Mouse (Mus musculus) liver, embryonic 11.5 days (tissue): ENCODE data around the gene 4931409K22Rik. TPM values are rescaled to one million over a fixed set of nuclear protein-coding genes. Genes with fewer than 3 reads are reported as not detected.

Source experiments
- ATAC-seq: fragments of 200-750 bp; cut with Nextera tagmentation; replicated peaks from 2 replicates; pipeline ENCODE4 v1.8.0; 2017; ENCODE audit warnings: moderate number of reproducible peaks, mild to moderate bottlenecking, moderate TSS enrichment, moderate library complexity; ENCODE audit not compliant: low FRiP score
- DNase-seq: peaks from one replicate; pipeline ENCODE4 v3.0.0-alpha.2; 2017; ENCODE audit warnings: low spot score
- H3K27ac ChIP-seq: fragments of 300-500 bp; sonication (generic); 2 replicates; pipeline ENCODE4 v1.5.1; 2014; ENCODE audit warnings: mild to moderate bottlenecking, low read depth, low read length, control low read depth
- H3K27me3 ChIP-seq: fragments of 300-500 bp; sonication (generic); replicated peaks from 2 replicates; pipeline ENCODE4 v1.6.1; 2014; ENCODE audit warnings: low read length, mixed read lengths; ENCODE audit not compliant: control insufficient read depth, insufficient read depth
- H3K36me3 ChIP-seq: fragments of 300-500 bp; sonication (generic); 2 replicates; pipeline ENCODE4 v1.6.1; 2014; ENCODE audit warnings: mild to moderate bottlenecking, low read length, moderate library complexity, mixed read lengths; ENCODE audit not compliant: control insufficient read depth, insufficient read depth
- H3K4me1 ChIP-seq: fragments of 300-500 bp; sonication (generic); replicated peaks from 2 replicates; pipeline ENCODE4 v1.6.1; 2014; ENCODE audit warnings: low read length, mixed read lengths; ENCODE audit not compliant: control insufficient read depth, insufficient read depth
- H3K4me2 ChIP-seq: fragments of 300-500 bp; sonication (generic); 2 replicates; pipeline ENCODE4 v1.6.1; 2014; ENCODE audit warnings: mild to moderate bottlenecking, control low read depth, moderate library complexity
- H3K4me3 ChIP-seq: fragments of 300-500 bp; sonication (generic); 2 replicates; pipeline ENCODE4 v1.5.1; 2014; ENCODE audit warnings: low read depth, low read length, control low read depth
- H3K9ac ChIP-seq: fragments of 300-500 bp; sonication (generic); 2 replicates; pipeline ENCODE4 v1.6.1; 2014; ENCODE audit warnings: low read depth, low read length, control low read depth
- H3K9me3 ChIP-seq: fragments of 300-500 bp; sonication (generic); 2 replicates; pipeline ENCODE4 v1.6.1; 2016; ENCODE audit warnings: low read length, inconsistent platforms, mixed read lengths; ENCODE audit not compliant: control insufficient read depth
- WGBS: fragments of 180-500 bp; shearing (Covaris S2); extraction: QIAGEN DNeasy Blood & Tissue Kit; methylation state at CpG from one replicate; pipeline ENCODE4 v1.1.7; 2014; 5-methylcytosine and 5-hydroxymethylcytosine counted together
- polyA plus RNA-seq: library from polyadenylated mRNA; unstranded; fragments of >200 nt; fragmentation: Nextera tagmentation; extraction: Ambion mirVana; gene quantifications from 2 replicates; pipeline ENCODE4 v1.2.1, GENCODE M21; 2014

The 4931409K22Rik gene
- polyA plus RNA-seq, 1 experiment from 2014 or later: 0.18 TPM

DNA sequence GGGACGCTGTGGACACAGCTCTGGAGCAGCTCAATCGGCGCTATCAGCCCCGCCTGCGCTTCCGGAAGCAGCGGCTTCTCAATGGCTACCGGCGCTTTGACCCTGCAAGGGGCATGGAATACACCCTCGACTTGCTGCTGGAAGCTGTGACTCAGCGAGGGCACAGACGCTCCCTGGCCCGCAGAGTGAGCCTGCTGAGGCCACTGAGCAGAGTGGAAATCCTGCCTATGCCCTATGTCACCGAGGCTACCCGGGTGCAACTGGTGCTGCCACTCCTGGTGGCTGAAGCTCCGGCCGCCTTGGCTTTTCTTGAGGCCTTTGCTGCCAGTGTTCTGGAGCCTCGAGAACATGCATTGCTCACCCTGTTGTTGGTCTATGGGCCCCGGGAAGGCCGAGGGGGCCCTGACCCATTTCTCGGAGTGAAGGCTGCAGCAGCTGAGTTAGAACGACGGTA is 34.7 kb upstream of the 4931409K22Rik start:
- WGBS: 23% methylated on average over 23 of the region's 23 CpGs
- H3K27ac ChIP-seq: no peak overlapping the region
- H3K27me3 ChIP-seq: peaks cover 4% of the 10 kb centered on the region
- peak overlapping the region; percentile 44 for H3K9ac ChIP-seq
- H3K36me3 ChIP-seq: peaks cover 14% of the 10 kb centered on the region; the same call in 1 of the 2 replicates
- peak; percentile 12; the same call in 1 of the 2 replicates for ATAC-seq
- H3K4me2 ChIP-seq: peak overlapping the region; percentile 62
- DNase-seq: no peak
- H3K4me1 ChIP-seq: peaks cover 33% of the 10 kb centered on the region
- peak overlapping the region; percentile 25 for H3K4me3 ChIP-seq
- no peaks in the 10 kb centered on the region for H3K9me3 ChIP-seq

DNA sequence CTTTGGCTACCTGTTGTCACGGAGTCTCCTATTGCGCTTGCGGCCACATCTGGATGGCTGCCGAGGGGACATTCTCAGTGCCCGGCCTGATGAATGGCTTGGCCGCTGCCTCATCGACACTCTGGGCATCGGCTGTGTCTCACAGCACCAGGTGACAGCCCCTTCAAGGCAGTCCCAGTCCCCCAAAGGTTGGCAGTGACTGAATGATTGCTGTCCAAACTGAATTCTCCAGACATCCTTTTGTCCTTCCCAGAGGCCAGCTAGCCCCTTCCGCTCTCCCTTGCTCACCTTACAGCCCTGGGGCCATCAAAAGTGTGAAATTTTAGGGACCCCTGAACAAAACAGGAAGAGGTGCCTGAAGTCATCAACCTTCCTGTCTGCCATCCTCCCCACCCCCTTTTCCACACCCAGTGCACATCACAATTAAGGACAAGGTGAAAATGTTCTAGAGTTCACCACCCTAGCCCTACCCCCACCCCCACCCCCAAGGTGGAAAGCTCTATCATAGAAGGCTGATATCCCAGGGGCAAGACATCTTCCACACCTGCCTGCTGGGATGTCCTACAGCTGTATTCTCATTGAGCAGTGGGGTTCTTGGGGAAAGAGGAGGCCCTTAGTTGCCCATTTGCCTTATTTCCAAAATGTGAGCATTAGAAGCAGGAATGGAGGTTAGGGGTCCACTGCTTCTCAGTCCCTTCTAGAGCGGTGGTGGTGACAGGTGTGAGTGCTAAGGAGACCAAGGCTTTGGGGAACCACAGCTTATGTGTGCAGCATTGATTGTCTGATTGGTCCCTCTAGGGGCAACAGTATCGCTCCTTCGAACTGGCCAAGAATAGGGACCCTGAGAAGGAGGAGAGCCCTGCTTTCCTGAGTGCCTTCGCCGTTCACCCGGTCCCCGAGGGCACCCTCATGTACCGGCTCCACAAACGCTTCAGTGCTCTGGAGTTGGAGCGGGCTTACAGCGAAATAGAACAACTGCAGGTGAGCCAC is 33.2 kb upstream of the 4931409K22Rik start:
- 0 out of 2 replicates have a peak overlapping the region, but pooled peaks have one; percentile 5 for H3K4me3 ChIP-seq
- no peak overlapping the region for H3K27ac ChIP-seq
- H3K9ac ChIP-seq: no peak overlapping the region
- DNase-seq (no peak), ATAC-seq (no peak)
- H3K27me3 ChIP-seq: peaks cover 4% of the 10 kb centered on the region; the same call in 1 of the 2 replicates
- no peak overlapping the region for H3K4me2 ChIP-seq
- peaks cover 13% of the 10 kb centered on the region; the same call in 1 of the 2 replicates for H3K36me3 ChIP-seq
- 87% methylated on average over 20 of the region's 20 CpGs for WGBS
- no peaks in the 10 kb centered on the region for H3K9me3 ChIP-seq
- peaks cover 38% of the 10 kb centered on the region for H3K4me1 ChIP-seq

DNA sequence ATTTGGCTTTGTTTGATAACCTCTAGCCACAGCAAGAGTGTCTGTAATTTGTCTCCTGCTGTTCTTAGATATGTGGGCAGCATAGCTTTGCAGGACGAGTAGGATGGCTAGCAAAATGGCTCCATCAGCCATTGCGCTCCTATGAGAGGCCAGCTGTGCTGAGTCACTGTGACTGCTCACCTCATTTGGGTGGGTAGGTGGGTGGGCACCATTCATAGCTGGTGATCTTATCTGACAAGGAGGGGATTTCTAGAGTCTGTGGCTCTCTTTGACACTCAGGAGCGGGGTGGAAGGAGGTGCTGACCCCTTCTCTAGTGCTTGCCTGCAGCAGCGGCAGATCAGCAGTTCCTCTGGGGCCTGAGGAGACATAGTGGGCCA is 30.6 kb upstream of the 4931409K22Rik start:
- peak; percentile 61 for ATAC-seq
- Histone ChIP-seq H3K27ac (peak overlapping the region; percentile 58), H3K4me2 (peak overlapping the region; percentile 86), H3K9me3 (no peaks in the 10 kb centered on the region), H3K36me3 (0 out of 2 replicates have a peak, but pooled peaks cover 9% of the 10 kb centered on the region), H3K27me3 (no peaks in the 10 kb centered on the region; the same call in 1 of the 2 replicates), H3K4me3 (peak overlapping the region; percentile 70), H3K4me1 (peaks cover 33% of the 10 kb centered on the region), H3K9ac (peak overlapping the region; percentile 70)
- 20% methylated on average over 4 of the region's 4 CpGs for WGBS
- no peak for DNase-seq

DNA sequence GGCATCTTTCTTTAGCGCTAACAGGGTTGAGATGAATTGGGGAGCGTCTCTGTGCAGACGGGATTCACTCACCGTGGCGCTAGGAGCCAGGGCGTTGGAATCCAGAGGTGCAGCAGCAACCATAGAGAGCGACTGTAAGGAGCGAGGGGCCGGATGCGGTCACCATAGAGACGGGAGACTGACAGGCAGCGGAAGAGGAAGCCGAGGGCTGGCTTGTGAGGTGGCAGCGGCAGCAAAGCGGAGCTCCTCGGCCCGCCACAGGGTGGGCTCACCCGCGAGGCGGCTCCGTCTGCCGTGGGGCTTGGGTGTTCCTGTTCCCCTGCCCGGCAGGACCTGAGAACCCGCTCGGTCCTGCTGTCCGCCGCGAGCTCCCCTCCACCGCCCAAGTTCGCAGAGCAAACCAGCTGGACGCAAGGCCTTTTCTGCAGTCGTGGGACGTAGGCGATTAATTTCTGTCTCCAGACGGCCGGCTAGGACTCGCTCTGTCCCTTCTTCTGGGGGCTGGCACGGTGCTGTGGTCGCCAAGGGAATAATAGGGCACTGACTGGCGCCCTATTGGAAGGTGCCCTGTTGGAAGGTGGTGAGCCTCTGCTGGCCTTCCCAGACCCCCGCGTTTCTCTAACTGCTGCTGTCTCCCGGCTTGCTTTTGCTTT is 30.1 kb upstream of the 4931409K22Rik start, which contains the start of gene Chpf2:
TSS of gene Chpf2 (plus strand) at position 195 of the 653 bp plus-strand sequence.
- Histone ChIP-seq H3K4me2 (peak within 1 kb of the TSS; percentile 86), H3K4me3 (peak within 1 kb of the TSS; percentile 70)

DNA sequence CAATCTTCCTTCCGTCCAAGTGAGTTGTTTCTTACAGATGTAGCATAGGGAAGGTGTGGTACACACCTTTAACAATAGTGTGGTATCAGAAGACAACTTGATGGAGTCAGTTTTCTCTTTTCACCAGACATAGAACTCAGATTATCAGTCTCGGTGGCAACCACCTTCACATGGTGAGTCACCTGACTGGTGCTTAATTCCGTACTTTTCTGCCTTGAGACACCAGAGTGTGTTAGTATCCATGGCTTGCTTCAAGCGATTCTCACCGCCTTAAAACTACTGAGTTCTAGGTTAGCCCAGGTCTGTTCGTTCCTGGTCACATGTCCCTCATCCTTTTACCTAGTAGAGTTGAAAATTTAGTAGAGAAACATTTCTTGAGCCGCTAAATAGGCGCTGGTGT is 29.5 kb upstream of the 4931409K22Rik start:
- H3K27me3 ChIP-seq: no peaks in the 10 kb centered on the region
- peak overlapping the region; percentile 70 for H3K4me3 ChIP-seq
- H3K4me2 ChIP-seq: peak overlapping the region; percentile 86
- H3K27ac ChIP-seq: peak overlapping the region; percentile 58; the same call in 1 of the 2 replicates
- H3K9me3 ChIP-seq: no peaks in the 10 kb centered on the region
- 14% methylated on average over 8 of the region's 8 CpGs for WGBS
- DNase-seq (no peak), ATAC-seq (no peak)
- peak overlapping the region; percentile 70 for H3K9ac ChIP-seq
- peaks cover 23% of the 10 kb centered on the region for H3K4me1 ChIP-seq
- H3K36me3 ChIP-seq: 0 out of 2 replicates have a peak, but pooled peaks cover 4% of the 10 kb centered on the region

More for the DNA sequence above, 30.1 kb upstream of the 4931409K22Rik start, which contains the start of gene Chpf2:
- Histone ChIP-seq H3K9ac (peak within 1 kb of the TSS; percentile 70), H3K4me1 (peaks cover 28% of the 10 kb centered on the region), H3K27me3 (no peaks in the 10 kb centered on the region), H3K27ac (peak within 1 kb of the TSS; percentile 58), H3K9me3 (no peaks in the 10 kb centered on the region), H3K36me3 (0 out of 2 replicates have a peak, but pooled peaks cover 6% of the 10 kb centered on the region)
- peak; percentile 84 for DNase-seq
- ATAC-seq: peak; percentile 90
- under 1% methylated on average over 43 of the region's 43 CpGs for WGBS

DNA sequence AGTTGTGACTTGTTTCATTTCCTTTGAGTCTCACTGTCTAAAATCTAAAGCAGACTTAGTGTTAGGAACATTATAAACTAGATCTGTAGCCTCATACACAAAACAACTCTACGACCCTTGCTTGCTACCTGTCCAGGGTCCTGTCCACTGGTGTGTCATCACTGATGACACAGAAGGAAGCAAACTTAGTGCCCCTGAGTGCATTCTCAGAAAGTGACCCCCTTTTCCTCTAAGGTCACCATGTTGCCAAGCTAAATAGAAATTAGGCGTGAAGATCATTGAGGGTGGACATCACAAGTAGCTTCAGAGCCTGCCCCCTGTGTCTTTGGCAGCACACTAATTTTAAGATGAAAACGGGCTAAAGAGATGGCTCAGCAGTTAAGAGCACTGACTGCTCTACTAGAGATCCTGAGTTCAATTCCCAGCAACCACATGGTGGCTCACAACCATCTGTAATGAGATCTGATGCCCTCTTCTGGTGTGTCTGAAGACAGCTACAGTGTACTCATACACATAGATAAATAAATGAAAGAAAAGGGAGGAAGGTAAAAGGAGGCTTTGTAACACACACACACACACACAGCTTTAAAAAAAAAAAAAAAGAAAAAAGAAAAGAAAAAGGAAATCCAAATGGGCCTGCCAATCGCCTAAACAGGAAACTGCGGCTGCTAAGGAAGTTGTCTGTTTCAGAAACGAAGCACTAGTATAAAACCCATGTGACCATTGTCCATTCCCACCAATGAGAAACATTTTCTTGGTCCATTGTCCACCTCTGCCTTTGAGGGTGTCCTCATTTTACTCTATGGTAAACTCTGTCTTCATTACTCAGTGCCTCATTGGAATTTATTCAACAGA is 21.7 kb upstream of the 4931409K22Rik start:
- peaks cover 9% of the 10 kb centered on the region for H3K4me1 ChIP-seq
- no peak for DNase-seq
- H3K36me3 ChIP-seq: peaks cover 14% of the 10 kb centered on the region
- ATAC-seq: no peak
- H3K27me3 ChIP-seq: no peaks in the 10 kb centered on the region
- no peaks in the 10 kb centered on the region for H3K9me3 ChIP-seq
- peak overlapping the region; percentile 77 for H3K27ac ChIP-seq
- H3K9ac ChIP-seq: peak overlapping the region; percentile 59
- 41% methylated on average over 6 of the region's 6 CpGs for WGBS
- peak overlapping the region; percentile 70 for H3K4me2 ChIP-seq
- H3K4me3 ChIP-seq: peak overlapping the region; percentile 72

DNA sequence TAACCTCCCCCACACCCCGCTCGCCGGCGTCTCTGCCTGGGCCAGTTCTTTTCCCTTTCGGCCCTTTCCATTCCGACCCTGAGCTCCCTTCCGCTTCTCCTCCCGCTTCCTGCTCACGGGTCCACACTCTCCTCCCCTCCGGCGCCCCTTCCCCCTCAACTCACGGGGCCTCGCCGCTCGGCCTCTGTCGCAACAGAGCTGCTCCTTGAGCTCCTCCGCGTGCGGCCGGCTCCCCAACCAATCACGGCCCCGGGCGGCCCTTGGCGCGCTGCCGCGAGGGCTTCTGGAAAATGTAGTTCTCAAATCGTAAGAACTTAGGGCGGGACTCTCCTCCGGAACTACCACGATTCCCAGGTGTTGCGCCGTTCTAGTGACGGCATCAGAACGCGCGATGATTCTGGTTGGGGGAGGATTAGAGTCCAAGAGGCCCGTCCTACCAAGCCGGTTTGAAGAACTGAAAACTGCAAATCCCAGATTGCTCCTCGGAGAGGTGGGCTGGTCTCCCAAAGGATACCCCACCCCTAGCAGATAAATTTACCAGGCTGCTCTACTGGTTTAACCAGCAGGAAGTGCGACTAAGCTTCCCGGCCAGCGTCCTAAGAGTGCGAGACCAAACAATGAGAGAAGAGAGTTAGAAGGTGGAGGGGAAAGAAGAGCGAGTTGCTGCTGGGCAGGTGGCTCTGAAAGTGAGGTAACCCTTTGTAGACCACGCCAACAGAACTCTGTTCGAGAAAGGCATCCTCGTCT is 20.7 kb upstream of the 4931409K22Rik start, which contains the start of gene Abcf2:
TSS of gene Abcf2 (minus strand) at position 285 of the 747 bp plus-strand sequence.
- H3K27me3 ChIP-seq: no peaks in the 10 kb centered on the region
- under 1% methylated on average over 48 of the region's 48 CpGs for WGBS
- ATAC-seq: peak; percentile 96
- peaks cover 19% of the 10 kb centered on the region for H3K36me3 ChIP-seq
- peak within 1 kb of the TSS; percentile 77 for H3K4me2 ChIP-seq
- H3K9ac ChIP-seq: peak within 1 kb of the TSS; percentile 81
- peak; percentile 99 for DNase-seq
- peaks cover 9% of the 10 kb centered on the region for H3K4me1 ChIP-seq
- peak within 1 kb of the TSS; percentile 72 for H3K4me3 ChIP-seq
- H3K9me3 ChIP-seq: no peaks in the 10 kb centered on the region
- peak within 1 kb of the TSS; percentile 77 for H3K27ac ChIP-seq
